Mouse (Mus musculus): ENCODE measurements around the gene Gon7. TPM values are rescaled to one million over a fixed set of nuclear protein-coding genes. Genes with fewer than 3 reads are reported as not detected.

Gene Gon7
- total RNA-seq (2021): 10 to 100 TPM in 1 of 2 experiments, 1 to 10 TPM in 1; 7.7 to 11.3 TPM
- long read RNA-seq, experiment 1, transcript Gon7-201 (2 exons, 1,152 nt): major isoform, 9 of 11 reads
- long read RNA-seq, experiment 1, partial matches to known transcripts: 0 of 11 reads
- long read RNA-seq, experiment 1, other reads (novel, unspliced or antisense): 2 of 11 reads
- long read RNA-seq, experiment 2, transcript Gon7-201 (2 exons, 1,152 nt): major isoform, 9 of 9 reads
- long read RNA-seq, experiment 2, partial matches to known transcripts: 0 of 9 reads
- long read RNA-seq, experiment 2, other reads (novel, unspliced or antisense): 0 of 9 reads

GRCm38 (mm10) chr12:102757689-102758402, at the start of gene Gon7, which contains the start of the genes Gm28051 and Ubr7:
Gene Gon7 (minus strand): TSS chr12:102757803.
Gene Gm28051 (minus strand): TSS chr12:102757765.
Gene Ubr7 (plus strand): TSS chr12:102757967.
- Histone ChIP-seq H3K27ac (peak within 1 kb of the TSS; percentile 93), H3K4me3 (peak within 1 kb of the TSS; percentile 98)
- TF ChIP-seq CTCF (IDR thresholded peaks at IDR 0.05): peak; percentile 56
- intact Hi-C loops (cut with DNase I): loop anchor here (5.0 kb wide), 1 partner anchor 119 kb away; the partner anchor contains the start of gene Btbd7
- DNase-seq: peak; percentile 98

- TF ChIP-seq CTCF (IDR thresholded peaks at IDR 0.05): no peak
- no peak overlapping the region for H3K4me3 ChIP-seq
- no peak for DNase-seq
- no peak overlapping the region for H3K27ac ChIP-seq
- intact Hi-C loops (cut with DNase I): no loop called here
These were observed 41.9 kb upstream of the Gon7 start for GRCm38 (mm10) chr12:102799528-102799927.

GRCm38 (mm10) chr12:102787927-102788326, 30.3 kb upstream of the Gon7 start:
- Histone ChIP-seq H3K27ac (no peak overlapping the region), H3K4me3 (no peak overlapping the region)
- TF ChIP-seq CTCF (IDR thresholded peaks at IDR 0.05): no peak
- DNase-seq: no peak
- intact Hi-C loops (cut with DNase I): no loop called here

GRCm38 (mm10) chr12:102785593-102785985, 28.0 kb upstream of the Gon7 start:
- no peak overlapping the region for H3K27ac ChIP-seq
- H3K4me3 ChIP-seq: no peak overlapping the region
- no peak for DNase-seq
- intact Hi-C loops (cut with DNase I): no loop called here
- no peak for TF ChIP-seq CTCF (IDR thresholded peaks at IDR 0.05)

GRCm38 (mm10) chr12:102784899-102785592, 27.4 kb upstream of the Gon7 start:
- intact Hi-C loops (cut with DNase I): no loop called here
- Histone ChIP-seq H3K4me3 (no peak overlapping the region), H3K27ac (no peak overlapping the region)
- no peak for TF ChIP-seq CTCF (IDR thresholded peaks at IDR 0.05)
- no peak for DNase-seq

GRCm38 (mm10) chr12:102782841-102783240, 25.2 kb upstream of the Gon7 start:
- TF ChIP-seq CTCF (IDR thresholded peaks at IDR 0.05): no peak
- H3K27ac ChIP-seq: no peak overlapping the region
- no peak overlapping the region for H3K4me3 ChIP-seq
- intact Hi-C loops (cut with DNase I): no loop called here
- no peak for DNase-seq

GRCm38 (mm10) chr12:102779452-102779851, 21.8 kb upstream of the Gon7 start:
- intact Hi-C loops (cut with DNase I): no loop called here
- Histone ChIP-seq H3K27ac (no peak overlapping the region), H3K4me3 (no peak overlapping the region)
- TF ChIP-seq CTCF (IDR thresholded peaks at IDR 0.05): peak; percentile 13; the same call in 1 of the 2 replicates
- DNase-seq: no peak

GRCm38 (mm10) chr12:102778151-102778550, 20.5 kb upstream of the Gon7 start:
- no peak for TF ChIP-seq CTCF (IDR thresholded peaks at IDR 0.05)
- H3K27ac ChIP-seq: no peak overlapping the region
- no peak for DNase-seq
- intact Hi-C loops (cut with DNase I): no loop called here
- no peak overlapping the region for H3K4me3 ChIP-seq

GRCm38 (mm10) chr12:102776035-102776434, 18.4 kb upstream of the Gon7 start:
- intact Hi-C loops (cut with DNase I): no loop called here
- H3K27ac ChIP-seq: no peak overlapping the region
- no peak for DNase-seq

GRCm38 (mm10) chr12:102772676-102773075, 15.1 kb upstream of the Gon7 start:
- H3K27ac ChIP-seq: no peak overlapping the region
- intact Hi-C loops (cut with DNase I): no loop called here
- H3K4me3 ChIP-seq: no peak overlapping the region
- no peak for TF ChIP-seq CTCF (IDR thresholded peaks at IDR 0.05)
- DNase-seq: no peak

More at GRCm38 (mm10) chr12:102776035-102776434, 18.4 kb upstream of the Gon7 start:
- no peak for TF ChIP-seq CTCF (IDR thresholded peaks at IDR 0.05)
- H3K4me3 ChIP-seq: no peak overlapping the region

- no peak for TF ChIP-seq CTCF (IDR thresholded peaks at IDR 0.05)
- intact Hi-C loops (cut with DNase I): no loop called here
- Histone ChIP-seq H3K27ac (no peak overlapping the region), H3K4me3 (no peak overlapping the region)
- no peak for DNase-seq
These were observed 14.0 kb upstream of the Gon7 start for GRCm38 (mm10) chr12:102771601-102772000.

GRCm38 (mm10) chr12:102769000-102769399, 11.4 kb upstream of the Gon7 start:
- DNase-seq: no peak
- peak; percentile 26; the same call in 1 of the 2 replicates for TF ChIP-seq CTCF (IDR thresholded peaks at IDR 0.05)
- no peak overlapping the region for H3K4me3 ChIP-seq
- intact Hi-C loops (cut with DNase I): no loop called here
- H3K27ac ChIP-seq: no peak overlapping the region

GRCm38 (mm10) chr12:102763696-102764095, 6.1 kb upstream of the Gon7 start:
- TF ChIP-seq CTCF (IDR thresholded peaks at IDR 0.05): no peak
- Histone ChIP-seq H3K4me3 (no peak overlapping the region), H3K27ac (no peak overlapping the region)
- intact Hi-C loops (cut with DNase I): no loop called here
- DNase-seq: no peak
